Mouse (Mus musculus): Measurements from ENCODE around the gene Spryd3.

DNA sequence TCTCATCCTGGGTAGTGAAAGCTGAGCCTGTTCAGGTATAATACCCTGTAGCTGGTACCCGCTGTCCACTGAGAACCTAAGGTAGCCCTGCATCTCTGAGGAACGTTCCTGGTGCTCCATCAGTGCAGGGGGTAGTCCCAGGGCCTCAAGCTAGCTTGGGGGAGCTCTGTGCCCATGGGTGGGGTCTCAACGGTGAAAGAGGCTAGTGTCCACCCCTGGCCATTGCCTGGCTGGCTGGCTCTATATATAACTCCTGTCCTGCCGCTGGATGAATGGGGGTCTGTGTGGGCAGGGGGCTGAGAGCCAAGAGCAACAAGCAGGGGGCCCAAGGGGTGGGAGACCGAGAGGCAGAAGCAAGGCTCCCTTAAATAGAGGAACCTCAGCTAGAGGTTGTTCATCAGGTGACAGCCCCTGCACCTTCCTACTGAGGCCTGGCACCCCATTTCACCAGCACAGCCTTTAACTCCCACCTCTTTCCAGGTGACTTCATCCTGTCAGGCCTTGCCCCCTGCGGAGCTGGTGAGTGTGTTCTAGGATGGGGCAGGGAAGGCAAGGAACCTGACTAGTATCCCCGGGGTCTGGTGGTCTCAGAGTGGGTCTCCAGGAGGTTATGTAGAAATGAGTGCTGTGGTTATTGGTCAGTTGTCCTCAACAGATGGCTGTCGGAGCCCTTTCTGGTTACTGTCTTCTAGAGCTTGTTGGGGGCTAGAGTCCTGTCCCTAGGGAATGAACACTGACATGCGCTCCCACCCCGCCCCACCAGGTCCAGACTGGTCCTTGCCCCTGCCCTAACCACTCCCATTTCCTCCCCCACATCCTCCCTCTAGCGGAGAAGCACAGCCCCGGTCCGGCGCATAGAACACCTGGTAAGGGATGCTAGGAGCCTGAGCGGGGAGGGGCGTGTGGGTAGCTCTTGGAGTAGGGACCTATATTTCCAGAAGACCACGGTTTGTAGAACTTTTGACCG lies 30.0 kb downstream of the Spryd3 start:
- TF ChIP-seq POLR2A (IDR thresholded peaks at IDR 0.05; ENCODE audit: borderline replicate concordance, extremely low read depth, low read depth, low read length) (no peak), CTCF (IDR thresholded peaks at IDR 0.05; ENCODE audit: insufficient read depth, low read length) (no peak)
